Mouse (Mus musculus): ENCODE measurements around the gene Emsy.

Emsy gene

GRCm38 (mm10) chr7:98656531-98657221 is at the start of gene Emsy:
TSS of gene Emsy (minus strand) at chr7:98656783.
- CTCF ChIA-PET = no interaction called here

- CTCF ChIA-PET = no interaction called here
Observed at GRCm38 (mm10) chr7:98704276-98704675, 47.7 kb upstream of the Emsy start.

GRCm38 (mm10) chr7:98703365-98703881 is 46.8 kb upstream of the Emsy start:
- CTCF ChIA-PET = no interaction called here

- CTCF ChIA-PET = no interaction called here
Observed at GRCm38 (mm10) chr7:98702283-98703240, 46.0 kb upstream of the Emsy start, which contains the start of gene Thap12. TSS of gene Thap12 (plus strand) at chr7:98703103.

- CTCF ChIA-PET = no interaction called here
Observed at GRCm38 (mm10) chr7:98701771-98702170, 45.2 kb upstream of the Emsy start.

GRCm38 (mm10) chr7:98698590-98698989 is 42.0 kb upstream of the Emsy start:
- CTCF ChIA-PET = no interaction called here

- CTCF ChIA-PET = no interaction called here
Observed at GRCm38 (mm10) chr7:98698041-98698440, 41.5 kb upstream of the Emsy start.

- CTCF ChIA-PET = interaction anchor here (0.7 kb wide), 2 partner anchors 9 to 759 kb away, joined by 3 read pairs; no protein-coding TSS in a partner anchor
Observed at GRCm38 (mm10) chr7:98697496-98697895, 40.9 kb upstream of the Emsy start.

- CTCF ChIA-PET = no interaction called here
Observed at GRCm38 (mm10) chr7:98694046-98694445, 37.5 kb upstream of the Emsy start.

GRCm38 (mm10) chr7:98692761-98693546 is 36.4 kb upstream of the Emsy start:
- CTCF ChIA-PET = no interaction called here

- CTCF ChIA-PET = no interaction called here
Observed at GRCm38 (mm10) chr7:98690831-98691230, 34.2 kb upstream of the Emsy start.

GRCm38 (mm10) chr7:98690126-98690525 is 33.5 kb upstream of the Emsy start:
- CTCF ChIA-PET = no interaction called here

- CTCF ChIA-PET = no interaction called here
Observed at GRCm38 (mm10) chr7:98685895-98686294, 29.3 kb upstream of the Emsy start.

GRCm38 (mm10) chr7:98682821-98683220 is 26.2 kb upstream of the Emsy start:
- CTCF ChIA-PET = no interaction called here

GRCm38 (mm10) chr7:98680691-98681090 is 24.1 kb upstream of the Emsy start:
- CTCF ChIA-PET = no interaction called here

GRCm38 (mm10) chr7:98678441-98678840 is 21.9 kb upstream of the Emsy start:
- CTCF ChIA-PET = no interaction called here

GRCm38 (mm10) chr7:98677511-98677910 is 20.9 kb upstream of the Emsy start:
- CTCF ChIA-PET = no interaction called here

- CTCF ChIA-PET = no interaction called here
Observed at GRCm38 (mm10) chr7:98674344-98674743, 17.8 kb upstream of the Emsy start.

- CTCF ChIA-PET = no interaction called here
Observed at GRCm38 (mm10) chr7:98672241-98672955, 15.8 kb upstream of the Emsy start.

- CTCF ChIA-PET = no interaction called here
Observed at GRCm38 (mm10) chr7:98671416-98671815, 14.8 kb upstream of the Emsy start.

- CTCF ChIA-PET = no interaction called here
Observed at GRCm38 (mm10) chr7:98670831-98671230, 14.2 kb upstream of the Emsy start.
